Comparison of ENCODE assay signal across 22 mouse cellular contexts in genomic region chr8:19540376-19540775, GRCm38 (mm10). TPM values are rescaled to one million over a fixed set of nuclear protein-coding genes. Genes with fewer than 3 reads are reported as not detected.
DNase-seq lines count a peak whose midpoint lies in the region; TF ChIP-seq lines count a peak whose summit lies in the region.
"Had no signal": no experiment of that assay in that cellular context is flagged by ENCODE, and none has a peak within 500 bp of the region (broad histone marks: within the 10 kb centered on the region; RNA-seq: fewer than 3 reads in every experiment).

No protein-coding gene starts in this region.

- H3K4me3 ChIP-seq in heart, adult 2 months: no peak overlapping the region
- H3K4me3 ChIP-seq: embryonic facial prominence, embryonic 13.5 days; forebrain, embryonic 13.5 days; gastrocnemius, adult 2 months; heart, embryonic 15.5 days; intestine, embryonic 15.5 days had no signal

- intact Hi-C loops in heart, adult 2 months (cut with DNase I): no loop called here

- H3K79me2 ChIP-seq in heart, adult 2 months (replicated peaks; ENCODE audit: control insufficient read depth, insufficient read depth, low read length): no peaks in the 10 kb centered on the region

- no peak overlapping the region for H3K9ac ChIP-seq in heart, adult 2 months (ENCODE audit: low read depth, low read length)
- H3K9ac ChIP-seq: embryonic facial prominence, embryonic 13.5 days; forebrain, embryonic 13.5 days; heart, embryonic 15.5 days; hindbrain, embryonic 14.5 days; intestine, embryonic 15.5 days had no signal

- H3K36me3 ChIP-seq in heart, adult 2 months (ENCODE audit: control insufficient read depth, insufficient read depth, low read length): no peaks in the 10 kb centered on the region
- H3K36me3 ChIP-seq: embryonic facial prominence, embryonic 13.5 days; heart, embryonic 15.5 days; intestine, embryonic 15.5 days had no signal

- TF ChIP-seq POLR2A in heart, adult 2 months (IDR thresholded peaks at IDR 0.05; ENCODE audit: insufficient read depth, low read depth, low read length): no peak

- peak; percentile 14 for DNase-seq in brain, adult 2 months (ENCODE audit: low read depth, low spot score)
- DNase-seq in cerebellum, adult 18-20 months: peak; percentile 62 to 66
- DNase-seq in cerebellum, adult 9-11 months: peak; percentile 78
- DNase-seq in cerebellum, postnatal 36 days: peak; percentile 50 to 60
- DNase-seq in Muller cell, postnatal 12 days (ENCODE audit: inconsistent ontology term): no peak
- DNase-seq in heart, adult 2 months: no peak
- DNase-seq: adrenal gland, adult 8-10 months; gastrocnemius, adult 2 months; gastrocnemius, postnatal 25 days; heart, adult 11 months; heart, postnatal 14 days; kidney, adult 18-20 months had no signal

- no peak for TF ChIP-seq CTCF in heart, adult 2 months (IDR thresholded peaks at IDR 0.05)

- H3K4me1 ChIP-seq in heart, adult 2 months (ENCODE audit: control insufficient read depth, insufficient read depth, low read length): no peaks in the 10 kb centered on the region
- H3K4me1 ChIP-seq: embryonic facial prominence, embryonic 13.5 days; forebrain, embryonic 13.5 days; heart, embryonic 15.5 days; intestine, embryonic 15.5 days had no signal

- no peak overlapping the region for H3K27ac ChIP-seq in heart, adult 2 months
- H3K27ac ChIP-seq: embryonic facial prominence, embryonic 13.5 days; forebrain, embryonic 13.5 days; gastrocnemius, adult 2 months; heart, embryonic 15.5 days; hindbrain, embryonic 14.5 days; intestine, embryonic 15.5 days had no signal

- TF ChIP-seq EP300 in heart, adult 2 months (IDR thresholded peaks at IDR 0.05; ENCODE audit: insufficient read depth, low read depth, low read length): no peak

- no peaks in the 10 kb centered on the region for H3K27me3 ChIP-seq in heart, adult 2 months (ENCODE audit: control insufficient read depth, insufficient read depth, low read length)

- WGBS in heart, adult 2 months: 63% methylated on average over 1 of the region's 1 CpGs

RNA-seq across cellular contexts. Expression of gene Defb7, which starts 45.5 kb away (rescaled TPM):
- total RNA-seq in heart, adult 2 months (2021): not detected
- polyA plus RNA-seq in heart, adult 2 months (2012; rRNA removed): not detected in 2 replicates
- total RNA-seq: adrenal gland, adult 8-10 months; adrenal gland, postnatal 4 days; ES-E14; gastrocnemius, adult 2 months; gastrocnemius, postnatal 25 days; heart, postnatal 14 days; hematopoietic stem cell, adult 5-6 weeks had no signal
- polyA plus RNA-seq: embryonic facial prominence, embryonic 13.5 days; forebrain, embryonic 13.5 days; heart, embryonic 11.5 days; heart, embryonic 15.5 days; hindbrain, embryonic 14.5 days; intestine, embryonic 15.5 days; kidney, embryonic 14.5 days had no signal

Comparison
In these comparisons a context has a peak if more than half of its experiments do, and no peak if none do; other contexts are left out.
1. DNase-seq: peak in brain, adult 2 months (single experiment), cerebellum, adult 18-20 months (2 of 2), cerebellum, adult 9-11 months (single experiment) and cerebellum, postnatal 36 days (2 of 2); none in Muller cell, postnatal 12 days (single experiment) and heart, adult 2 months (0 of 2).